Mouse (Mus musculus): ENCODE measurements around the gene Zkscan7.

Zkscan7 gene

GRCm38 (mm10) chr9:122902717-122903535 lies 17.4 kb downstream of the Zkscan7 start:
- DNase-seq (ENCODE audit: low spot score): peak; percentile 36

- DNase-seq (ENCODE audit: low spot score): no peak
These were observed 37.0 kb downstream of the Zkscan7 start for GRCm38 (mm10) chr9:122922436-122922835.

- DNase-seq (ENCODE audit: low spot score): peak; percentile 43
These were observed 37.5 kb downstream of the Zkscan7 start, which contains the start of gene Zfp105 for GRCm38 (mm10) chr9:122922936-122923381. TSS of gene Zfp105 (plus strand) at chr9:122923072.

GRCm38 (mm10) chr9:122928915-122929314 lies 43.4 kb downstream of the Zkscan7 start:
- no peak for DNase-seq (ENCODE audit: low spot score)
